Mouse (Mus musculus) retina, postnatal 1 day (tissue): ENCODE measurements around the gene Gm30302.

ENCODE experiments used
- DNase-seq: peaks from one replicate; pipeline ENCODE4 v3.0.0-alpha.2; 2012

Gm30302 gene

GRCm38 (mm10) chr13:49736430-49736829 is 62.4 kb downstream of the Gm30302 start:
- no peak for DNase-seq
